Mouse (Mus musculus): Measurements from ENCODE around the gene Dhcr24. TPM values are rescaled to one million over a fixed set of nuclear protein-coding genes. Genes with fewer than 3 reads are reported as not detected.

Dhcr24 gene
- polyA plus RNA-seq, 1 experiment from 2014 or later: 6.9 TPM

DNA sequence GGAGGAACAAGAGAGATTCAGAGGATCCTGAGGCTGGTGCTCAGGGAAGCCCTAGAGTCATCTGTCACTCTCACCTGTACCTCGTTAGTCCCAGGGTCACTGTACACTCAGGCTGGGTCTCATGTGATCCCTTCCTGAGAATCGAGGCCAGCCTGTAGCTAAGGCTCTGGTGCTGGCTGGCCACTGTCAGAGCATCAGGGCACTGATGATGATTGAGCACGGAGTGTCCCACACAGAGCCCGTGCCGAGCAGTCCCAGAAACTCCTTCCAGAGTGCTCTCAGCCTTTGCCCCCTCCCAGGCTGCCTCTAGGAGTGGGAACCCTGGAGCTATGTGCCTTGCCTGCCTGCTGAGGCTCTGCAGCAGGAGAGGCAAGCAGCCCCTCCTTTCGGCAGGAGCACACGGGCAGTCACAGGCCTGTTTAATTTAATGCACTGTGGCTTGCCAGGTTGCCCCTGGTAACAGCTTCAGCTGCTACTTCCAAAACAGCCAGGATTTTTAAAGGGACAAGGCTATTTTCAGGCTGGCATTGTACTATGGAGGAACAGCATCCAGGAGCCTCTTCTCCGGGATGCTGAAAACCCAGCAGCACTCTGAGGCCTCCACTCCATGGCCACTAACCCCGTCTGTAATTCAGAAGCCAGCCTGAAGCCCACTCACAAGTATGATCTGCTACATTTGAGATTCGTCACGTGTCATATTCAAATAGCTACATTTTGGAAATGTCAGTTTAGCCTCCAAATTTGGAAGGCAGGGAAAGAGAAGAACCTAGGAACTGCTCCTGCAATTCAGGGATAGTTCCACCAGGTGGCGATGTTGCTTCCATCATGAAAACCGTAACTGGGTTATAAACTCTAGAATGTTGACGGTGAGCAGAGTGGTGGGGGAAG is 69.7 kb downstream of the Dhcr24 start:
- Histone ChIP-seq H3K27me3 (peaks cover 7% of the 10 kb centered on the region), H3K4me3 (no peak overlapping the region; the same call in 1 of the 2 replicates), H3K9me3 (no peaks in the 10 kb centered on the region), H3K36me3 (no peaks in the 10 kb centered on the region), H3K4me1 (peaks cover 43% of the 10 kb centered on the region), H3K4me2 (peak overlapping the region; percentile 37), H3K9ac (peak overlapping the region; percentile 55; the same call in 1 of the 2 replicates), H3K27ac (peak overlapping the region; percentile 72)
- 18% methylated on average over 14 of the region's 14 CpGs for WGBS
- peak; percentile 70 for ATAC-seq (ENCODE audit: insufficient number of reproducible peaks, insufficient read depth, low FRiP score, low TSS enrichment, low read depth)

DNA sequence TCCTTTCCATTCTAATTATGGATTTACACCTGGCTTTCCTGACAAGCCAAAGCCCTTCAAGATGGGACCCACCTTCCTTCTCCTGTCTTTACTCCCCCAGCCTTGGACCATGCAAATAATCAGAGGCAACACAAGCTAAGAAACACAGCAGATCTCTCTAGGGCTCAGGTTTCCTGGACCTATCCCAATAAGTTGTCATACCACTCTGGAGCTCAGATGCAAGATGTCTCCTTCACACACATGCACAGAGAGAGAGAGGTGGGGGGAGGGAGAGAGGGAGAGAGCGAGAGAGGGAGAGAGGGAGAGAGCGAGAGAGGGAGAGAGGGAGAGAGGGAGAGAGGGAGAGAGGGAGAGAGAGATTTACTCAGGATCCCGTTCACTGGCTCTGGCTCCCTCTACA is 71.5 kb downstream of the Dhcr24 start:
- H3K27ac ChIP-seq: peak overlapping the region; percentile 90
- H3K4me3 ChIP-seq: no peak overlapping the region
- H3K4me1 ChIP-seq: peaks cover 43% of the 10 kb centered on the region
- ATAC-seq (ENCODE audit: insufficient number of reproducible peaks, insufficient read depth, low FRiP score, low TSS enrichment, low read depth): no peak
- 22% methylated on average over 2 of the region's 3 CpGs for WGBS
- H3K27me3 ChIP-seq: peaks cover 10% of the 10 kb centered on the region
- no peak overlapping the region for H3K4me2 ChIP-seq
- no peaks in the 10 kb centered on the region for H3K9me3 ChIP-seq
- no peaks in the 10 kb centered on the region for H3K36me3 ChIP-seq
- no peak overlapping the region for H3K9ac ChIP-seq

DNA sequence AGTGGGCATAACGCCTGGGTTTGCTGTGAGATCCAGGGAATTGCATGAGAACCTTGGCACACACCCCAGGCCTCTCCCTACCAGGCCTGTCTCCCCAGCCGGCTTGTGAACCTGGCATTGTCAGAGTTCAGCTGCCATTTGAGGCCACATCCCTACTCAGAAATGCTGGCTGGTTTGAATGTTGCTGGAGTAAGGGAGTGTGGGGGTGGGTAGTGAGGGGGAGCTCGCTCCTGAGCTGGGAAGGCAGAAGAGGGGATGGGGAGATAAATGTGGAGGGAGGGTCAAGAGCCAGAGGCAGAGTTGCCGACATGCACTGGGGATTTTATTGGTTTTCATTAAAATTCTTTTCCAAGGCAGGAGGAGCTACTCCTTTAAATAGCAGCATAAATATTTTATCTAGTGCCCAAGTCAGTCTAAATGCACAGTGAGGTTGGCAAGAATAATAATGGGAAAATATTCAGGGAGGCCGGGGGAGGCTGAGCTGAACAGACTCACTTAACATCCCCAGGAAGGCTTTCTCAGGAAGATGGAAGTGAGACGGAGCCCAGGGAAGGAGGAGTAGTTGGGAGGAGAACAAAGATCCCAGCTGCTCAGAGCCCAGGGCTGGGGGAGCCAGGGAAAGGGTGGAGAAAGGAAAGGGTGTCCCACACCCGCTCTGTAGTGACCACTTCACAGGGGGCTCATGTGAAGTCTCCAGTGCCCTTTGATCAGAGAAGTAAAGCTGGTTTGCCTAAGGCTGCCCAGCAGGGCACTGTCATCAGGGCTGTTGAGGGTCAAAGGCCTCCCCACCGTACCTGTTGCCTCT is 72.6 kb downstream of the Dhcr24 start:
- Histone ChIP-seq H3K4me2 (peak overlapping the region; percentile 22), H3K9ac (peak overlapping the region; percentile 32; the same call in 1 of the 2 replicates), H3K36me3 (no peaks in the 10 kb centered on the region), H3K27ac (peak overlapping the region; percentile 90), H3K9me3 (no peaks in the 10 kb centered on the region), H3K4me1 (peaks cover 43% of the 10 kb centered on the region), H3K27me3 (peaks cover 10% of the 10 kb centered on the region), H3K4me3 (no peak overlapping the region)
- 24% methylated on average over 8 of the region's 8 CpGs for WGBS
- no peak for ATAC-seq (ENCODE audit: insufficient number of reproducible peaks, insufficient read depth, low FRiP score, low TSS enrichment, low read depth)

DNA sequence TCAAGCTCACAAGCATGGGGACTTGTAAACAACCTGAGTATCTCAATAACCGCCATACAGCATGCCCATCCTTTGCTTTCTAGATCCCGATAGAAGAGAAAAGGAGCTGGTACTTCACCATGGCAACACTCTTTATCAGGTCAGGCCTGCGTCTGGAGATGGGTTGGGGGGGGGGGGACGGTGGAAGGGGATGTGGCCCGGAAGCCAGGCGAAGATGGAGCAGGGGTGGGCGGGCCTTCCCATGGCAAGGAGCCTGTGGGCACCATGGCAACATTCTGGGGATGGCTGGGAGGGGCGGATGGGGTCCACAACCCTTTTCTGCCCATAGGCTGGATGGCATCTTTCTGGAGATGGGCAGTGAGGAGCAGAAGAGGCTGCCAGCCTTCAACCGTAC is 73.2 kb downstream of the Dhcr24 start:
- Histone ChIP-seq H3K4me2 (peak overlapping the region; percentile 22; the same call in 1 of the 2 replicates), H3K9ac (no peak overlapping the region), H3K4me1 (peaks cover 43% of the 10 kb centered on the region), H3K27me3 (peaks cover 11% of the 10 kb centered on the region), H3K27ac (peak overlapping the region; percentile 90), H3K9me3 (no peaks in the 10 kb centered on the region), H3K4me3 (no peak overlapping the region), H3K36me3 (no peaks in the 10 kb centered on the region)
- 45% methylated on average over 9 of the region's 9 CpGs for WGBS
- no peak for ATAC-seq (ENCODE audit: insufficient number of reproducible peaks, insufficient read depth, low FRiP score, low TSS enrichment, low read depth)

Other genes with a start within 250 kb of the Dhcr24 start
- 9.1 and 10.6 TPM in 2 replicates for gene Usp24, start 244.8 kb upstream of the Dhcr24 start, polyA plus RNA-seq (2015; fragmentation: Nextera tagmentation; extraction: Ambion mirVana)
- 2.9 and 3.4 TPM in 2 replicates for gene Pcsk9, start 96.7 kb upstream of the Dhcr24 start, polyA plus RNA-seq (2015; fragmentation: Nextera tagmentation; extraction: Ambion mirVana)
- gene Bsnd, start 68.8 kb upstream of the Dhcr24 start, polyA plus RNA-seq (2015; fragmentation: Nextera tagmentation; extraction: Ambion mirVana): not detected in 2 replicates
- not detected in 2 replicates for gene Lexm, start 56.2 kb downstream of the Dhcr24 start, polyA plus RNA-seq (2015; fragmentation: Nextera tagmentation; extraction: Ambion mirVana)
- 1.8 TPM in 2 replicates for gene Ttc22, start 61.4 kb downstream of the Dhcr24 start, polyA plus RNA-seq (2015; fragmentation: Nextera tagmentation; extraction: Ambion mirVana)
- 14.6 and 14.8 TPM in 2 replicates for gene Pars2, start 90.0 kb downstream of the Dhcr24 start, polyA plus RNA-seq (2015; fragmentation: Nextera tagmentation; extraction: Ambion mirVana)
- gene Ttc4, start 117.9 kb downstream of the Dhcr24 start, polyA plus RNA-seq (2015; fragmentation: Nextera tagmentation; extraction: Ambion mirVana): 104 and 106 TPM in 2 replicates
- 0.44 and 0.58 TPM in 2 replicates for gene Mroh7, start 169.9 kb downstream of the Dhcr24 start, polyA plus RNA-seq (2015; fragmentation: Nextera tagmentation; extraction: Ambion mirVana)
- 0.32 TPM in 1 of 2 replicates, not detected in the other for gene Fam151a, start 172.9 kb downstream of the Dhcr24 start, polyA plus RNA-seq (2015; fragmentation: Nextera tagmentation; extraction: Ambion mirVana)
- gene Acot11, start 244.0 kb downstream of the Dhcr24 start, polyA plus RNA-seq (2015; fragmentation: Nextera tagmentation; extraction: Ambion mirVana): 2.1 and 3.0 TPM in 2 replicates